Mouse (Mus musculus): ENCODE data around the gene Spon1.

DNA sequence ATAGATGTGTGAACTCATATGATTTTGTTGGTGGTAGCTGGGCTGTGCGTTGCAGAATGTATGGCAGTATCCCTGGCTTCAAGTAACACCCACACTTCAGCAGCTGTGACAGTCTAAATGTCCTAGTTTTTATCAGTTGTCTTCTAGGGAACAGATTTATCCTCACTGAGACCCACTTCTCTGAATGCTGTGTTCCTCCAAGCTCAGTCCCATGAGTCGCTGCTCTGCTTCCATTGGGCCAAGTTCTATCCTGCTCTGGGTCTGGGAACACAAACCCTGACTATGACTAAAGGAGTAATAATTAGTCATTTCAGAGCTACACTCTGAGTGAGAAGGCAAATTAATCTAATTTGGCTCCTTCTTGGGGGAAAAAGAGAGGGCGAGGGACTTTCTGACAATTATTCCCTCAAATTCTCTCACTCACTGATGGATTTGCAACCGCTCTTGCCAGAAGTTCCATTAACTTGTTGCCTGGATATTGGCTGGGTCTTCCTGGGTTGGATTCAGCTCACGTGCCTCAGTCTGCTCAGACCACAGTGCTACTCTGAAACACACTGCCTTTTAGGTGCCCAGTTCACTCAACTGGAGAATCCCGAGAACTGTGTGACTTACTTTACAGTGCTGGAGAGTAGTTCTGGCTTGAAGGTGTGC lies 32.9 kb downstream of the Spon1 start:
- TF ChIP-seq POLR2A (IDR thresholded peaks at IDR 0.05; ENCODE audit: borderline replicate concordance, insufficient read depth, low read length) = no peak
- TF ChIP-seq CTCF (IDR thresholded peaks at IDR 0.05; ENCODE audit: borderline replicate concordance, insufficient read depth, low read depth, low read length) = no peak

Measured in cerebellum, adult 2 months (tissue).